In genomic region chr11:73016103-73016420, GRCm38 (mm10) we compare ENCODE assay signal across 23 mouse cellular contexts. TPM values are rescaled to one million over a fixed set of nuclear protein-coding genes. Genes with fewer than 3 reads are reported as not detected.
DNase-seq lines count a peak whose midpoint lies in the region; ATAC-seq and TF ChIP-seq lines count a peak whose summit lies in the region.
"Had no signal": no experiment of that assay in that cellular context is flagged by ENCODE, and none has a peak within 500 bp of the region (broad histone marks: within the 10 kb centered on the region; RNA-seq: fewer than 3 reads in every experiment).

No protein-coding gene starts in this region.

- H3K27ac ChIP-seq in heart, embryonic 13.5 days (replicated peaks), result no peak overlapping the region
- peak overlapping the region; percentile 45; the same call in 1 of the 2 replicates for H3K27ac ChIP-seq in stomach, postnatal 0 days (replicated peaks)
- H3K27ac ChIP-seq: hindbrain, embryonic 12.5 days; liver, embryonic 14.5 days; neural tube, embryonic 13.5 days had no signal

- DNase-seq in heart, adult 8-10 months (ENCODE audit: low spot score), result no peak
- peak; percentile 49 for DNase-seq in left cerebral cortex, postnatal 4 days
- no peak for DNase-seq in left cerebral cortex, adult 18-20 months (ENCODE audit: low spot score in 2 of 2)
- peak; percentile 23 for DNase-seq in ovary, postnatal 36 days (ENCODE audit: low spot score)
- no peak for DNase-seq in ovary, postnatal 14 days (ENCODE audit: low spot score)
- DNase-seq in stomach, postnatal 0 days (ENCODE audit: low spot score), result no peak
- DNase-seq: B cell, adult 2 months; embryo, embryonic 11 days; kidney, adult 9 months; right cerebral cortex, postnatal 14 days; thymus, postnatal 25 days had no signal

- H3K4me2 ChIP-seq in heart, embryonic 13.5 days, result no peak overlapping the region
- H3K4me2 ChIP-seq in stomach, postnatal 0 days (replicated peaks; ENCODE audit: low read depth), result no peak overlapping the region
- H3K4me2 ChIP-seq: heart, embryonic 12.5 days; hindbrain, embryonic 12.5 days; limb, embryonic 15.5 days; neural tube, embryonic 13.5 days had no signal

- no peak for TF ChIP-seq CTCF in stomach, postnatal 0 days (IDR thresholded peaks at IDR 0.05; ENCODE audit: low read depth)

- H3K4me3 ChIP-seq in heart, embryonic 13.5 days, result no peak overlapping the region
- H3K4me3 ChIP-seq in stomach, postnatal 0 days (ENCODE audit: low read depth, low read length), result no peak overlapping the region
- H3K4me3 ChIP-seq: heart, embryonic 12.5 days; hindbrain, embryonic 12.5 days; limb, embryonic 15.5 days; myocyte; neural tube, embryonic 13.5 days had no signal

- 61% methylated on average over 6 of the region's 6 CpGs for WGBS in heart, embryonic 13.5 days
- 62% methylated on average over 6 of the region's 6 CpGs for WGBS in stomach, postnatal 0 days

- H3K27me3 ChIP-seq in heart, embryonic 13.5 days (replicated peaks), result peaks cover 57% of the 10 kb centered on the region
- H3K27me3 ChIP-seq in stomach, postnatal 0 days (ENCODE audit: control insufficient read depth, insufficient read depth, low read length), result no peaks in the 10 kb centered on the region
- H3K27me3 ChIP-seq: Patski had no signal

- 0 out of 2 replicates have a peak overlapping the region, but pooled peaks have one; percentile 21 for H3K9ac ChIP-seq in heart, embryonic 13.5 days
- H3K9ac ChIP-seq in stomach, postnatal 0 days (ENCODE audit: low read length), result no peak overlapping the region
- H3K9ac ChIP-seq: heart, embryonic 12.5 days; hindbrain, embryonic 12.5 days; limb, embryonic 15.5 days; liver, embryonic 14.5 days; neural tube, embryonic 13.5 days had no signal

- intact Hi-C loops in left cerebral cortex, postnatal 4 days (cut with DNase I), result no loop called here

- no peaks in the 10 kb centered on the region for H3K9me3 ChIP-seq in heart, embryonic 13.5 days
- H3K9me3 ChIP-seq in stomach, postnatal 0 days (ENCODE audit: control insufficient read depth, low read length), result no peaks in the 10 kb centered on the region
- H3K9me3 ChIP-seq: G1E; heart, embryonic 12.5 days; hindbrain, embryonic 12.5 days; limb, embryonic 15.5 days; neural tube, embryonic 13.5 days had no signal

- ATAC-seq in heart, embryonic 13.5 days (ENCODE audit: extremely low read depth, insufficient number of reproducible peaks, low FRiP score, low TSS enrichment), result no peak
- ATAC-seq in stomach, postnatal 0 days (ENCODE audit: low FRiP score, low TSS enrichment), result no peak
- ATAC-seq: forebrain, embryonic 14.5 days; intestine, embryonic 16.5 days; midbrain, embryonic 16.5 days; Patski had no signal

- peaks cover 27% of the 10 kb centered on the region for H3K4me1 ChIP-seq in heart, embryonic 13.5 days
- 0 out of 2 replicates have a peak, but pooled peaks cover 6% of the 10 kb centered on the region for H3K4me1 ChIP-seq in stomach, postnatal 0 days (replicated peaks; ENCODE audit: control insufficient read depth, insufficient read depth)

- no peak for TF ChIP-seq EP300 in stomach, postnatal 0 days (optimal IDR thresholded peaks at IDR 0.05)

- no peaks in the 10 kb centered on the region for H3K36me3 ChIP-seq in heart, embryonic 13.5 days
- no peaks in the 10 kb centered on the region for H3K36me3 ChIP-seq in stomach, postnatal 0 days (ENCODE audit: control insufficient read depth, insufficient read depth, low read length)
- H3K36me3 ChIP-seq: heart, embryonic 12.5 days; hindbrain, embryonic 12.5 days; limb, embryonic 15.5 days; neural tube, embryonic 13.5 days had no signal

RNA-seq across cellular contexts. Expression of gene Camkk1, which starts 2.7 kb away (rescaled TPM):
- 2.2 and 3.0 TPM in 2 replicates for polyA plus RNA-seq in heart, embryonic 13.5 days (2015; fragmentation: Nextera tagmentation; extraction: Ambion mirVana)
- under 1 TPM; 0.53 to 0.84 (median 0.74) TPM for total RNA-seq in heart, adult 8-10 months (2022)
- 10 to 100 TPM; 28.7 to 30.5 TPM for total RNA-seq in left cerebral cortex, postnatal 4 days (2021)
- 100 to 1,000 TPM; 108 to 123 TPM for total RNA-seq in left cerebral cortex, adult 18-20 months (2021)
- 6.7 and 7.1 TPM in 2 replicates for polyA plus RNA-seq in stomach, postnatal 0 days (2015; fragmentation: Nextera tagmentation; extraction: Ambion mirVana)

RNA-seq across cellular contexts. Expression of gene P2rx1, which starts 17.2 kb away (rescaled TPM):
- polyA plus RNA-seq in heart, embryonic 13.5 days (2015; fragmentation: Nextera tagmentation; extraction: Ambion mirVana), result 2.1 and 2.3 TPM in 2 replicates
- under 1 TPM; 0.35 to 0.49 (median 0.43) TPM for total RNA-seq in heart, adult 8-10 months (2022)
- total RNA-seq in left cerebral cortex, postnatal 4 days (2021), result under 1 TPM; 0.28 to 0.50 TPM
- total RNA-seq in left cerebral cortex, adult 18-20 months (2021), result under 1 TPM; 0.26 to 0.47 TPM
- polyA plus RNA-seq in stomach, postnatal 0 days (2015; fragmentation: Nextera tagmentation; extraction: Ambion mirVana), result 0.97 and 0.98 TPM in 2 replicates
- polyA plus RNA-seq: Patski had no signal

RNA-seq across cellular contexts. Expression of gene Ncbp3, which starts 31.5 kb away (rescaled TPM):
- 9.9 TPM in 2 replicates for polyA plus RNA-seq in heart, embryonic 13.5 days (2015; fragmentation: Nextera tagmentation; extraction: Ambion mirVana)
- 1 to 10 TPM; 5.4 to 6.6 (median 5.6) TPM for total RNA-seq in heart, adult 8-10 months (2022)
- 10 to 100 TPM; 10.4 to 10.7 TPM for total RNA-seq in left cerebral cortex, postnatal 4 days (2021)
- 1 to 10 TPM; 9.1 to 9.8 TPM for total RNA-seq in left cerebral cortex, adult 18-20 months (2021)
- polyA plus RNA-seq in stomach, postnatal 0 days (2015; fragmentation: Nextera tagmentation; extraction: Ambion mirVana), result 4.9 TPM in 2 replicates

RNA-seq across cellular contexts. Expression of gene Atp2a3, which starts 55.1 kb away (rescaled TPM):
- 3.9 and 4.0 TPM in 2 replicates for polyA plus RNA-seq in heart, embryonic 13.5 days (2015; fragmentation: Nextera tagmentation; extraction: Ambion mirVana)
- 10 to 100 TPM in 3 of 4 experiments, 1 to 10 TPM in 1; 9.5 to 12.4 (median 11.2) TPM for total RNA-seq in heart, adult 8-10 months (2022)
- 1 to 10 TPM; 2.3 to 2.5 TPM for total RNA-seq in left cerebral cortex, postnatal 4 days (2021)
- 1 to 10 TPM; 6.6 to 8.5 TPM for total RNA-seq in left cerebral cortex, adult 18-20 months (2021)
- 19.6 and 21.9 TPM in 2 replicates for polyA plus RNA-seq in stomach, postnatal 0 days (2015; fragmentation: Nextera tagmentation; extraction: Ambion mirVana)

Comparison
In these comparisons a context has a peak if more than half of its experiments do, and no peak if none do; other contexts are left out.
1. DNase-seq: peak in left cerebral cortex, postnatal 4 days (single experiment) and ovary, postnatal 36 days (single experiment); none in heart, adult 8-10 months (single experiment), left cerebral cortex, adult 18-20 months (0 of 2), ovary, postnatal 14 days (single experiment) and stomach, postnatal 0 days (single experiment).
2. RNA of gene Camkk1, which starts 2.7 kb away (total RNA-seq): 108 to 123 TPM in left cerebral cortex, adult 18-20 months and 28.7 to 30.5 TPM in left cerebral cortex, postnatal 4 days; 0.53 to 0.84 TPM in heart, adult 8-10 months; every median in the first group is over 10 times any median in the second.